Mouse (Mus musculus): Measurements from ENCODE around the gene Slc28a2. TPM values are rescaled to one million over a fixed set of nuclear protein-coding genes. Genes with fewer than 3 reads are reported as not detected.
"Not testable (repeated sequence)": the region's sequence is repeated elsewhere in the genome, so short reads cannot be mapped to it uniquely, and the experiment has no call there.

The Slc28a2 gene
- polyA plus RNA-seq, 1 experiment from 2014 or later = not detected

GRCm38 (mm10) chr2:122408928-122409327, 17.3 kb upstream of the Slc28a2 start:
- Histone ChIP-seq H3K27me3 (ENCODE audit: poor library complexity, severe bottlenecking) (no peaks in the 10 kb centered on the region), H3K9me3 (no peaks in the 10 kb centered on the region), H3K4me3 (no peak overlapping the region), H3K27ac (no peak overlapping the region), H3K4me1 (no peaks in the 10 kb centered on the region), H3K36me3 (replicated peaks) (no peaks in the 10 kb centered on the region)
- DNase-seq (ENCODE audit: extremely low spot score, low spot score) = no peak
- 84% methylated on average over 7 of the region's 7 CpGs for WGBS

- H3K27me3 ChIP-seq (ENCODE audit: poor library complexity, severe bottlenecking); H3K4me3 ChIP-seq; DNase-seq (ENCODE audit: extremely low spot score, low spot score); H3K36me3 ChIP-seq (replicated peaks); H3K27ac ChIP-seq; H3K9me3 ChIP-seq; H3K4me1 ChIP-seq: not testable (repeated sequence)
- 79% methylated on average over 2 of the region's 2 CpGs for WGBS
These were observed 368 bp downstream of the Slc28a2 start for GRCm38 (mm10) chr2:122426645-122427044.

- H3K4me3 ChIP-seq; H3K36me3 ChIP-seq (replicated peaks); H3K9me3 ChIP-seq; H3K4me1 ChIP-seq; H3K27me3 ChIP-seq (ENCODE audit: poor library complexity, severe bottlenecking); H3K27ac ChIP-seq; DNase-seq (ENCODE audit: extremely low spot score, low spot score): not testable (repeated sequence)
- WGBS = 90% methylated on average over 5 of the region's 5 CpGs
These were observed 12.6 kb downstream of the Slc28a2 start for GRCm38 (mm10) chr2:122438706-122439482.

GRCm38 (mm10) chr2:122440521-122440920, 14.2 kb downstream of the Slc28a2 start:
- H3K27ac ChIP-seq; H3K36me3 ChIP-seq (replicated peaks); H3K9me3 ChIP-seq; H3K4me3 ChIP-seq; H3K27me3 ChIP-seq (ENCODE audit: poor library complexity, severe bottlenecking); H3K4me1 ChIP-seq; DNase-seq (ENCODE audit: extremely low spot score, low spot score): not testable (repeated sequence)
- WGBS = 33% methylated on average over 1 of the region's 3 CpGs

GRCm38 (mm10) chr2:122441000-122441933, 15.0 kb downstream of the Slc28a2 start:
- Histone ChIP-seq H3K9me3 (no peaks in the 10 kb centered on the region), H3K27me3 (ENCODE audit: poor library complexity, severe bottlenecking) (no peaks in the 10 kb centered on the region), H3K4me1 (no peaks in the 10 kb centered on the region), H3K27ac (no peak overlapping the region), H3K36me3 (replicated peaks) (no peaks in the 10 kb centered on the region), H3K4me3 (no peak overlapping the region)
- WGBS = 85% methylated on average over 7 of the region's 7 CpGs
- no peak for DNase-seq (ENCODE audit: extremely low spot score, low spot score)

GRCm38 (mm10) chr2:122450351-122450750, 24.1 kb downstream of the Slc28a2 start:
- WGBS = 89% methylated on average over 4 of the region's 4 CpGs
- no peaks in the 10 kb centered on the region for H3K36me3 ChIP-seq (replicated peaks)
- no peak for DNase-seq (ENCODE audit: extremely low spot score, low spot score)
- no peaks in the 10 kb centered on the region for H3K27me3 ChIP-seq (ENCODE audit: poor library complexity, severe bottlenecking)
- no peaks in the 10 kb centered on the region for H3K4me1 ChIP-seq
- H3K4me3 ChIP-seq = no peak overlapping the region
- H3K9me3 ChIP-seq = no peaks in the 10 kb centered on the region
- no peak overlapping the region for H3K27ac ChIP-seq

GRCm38 (mm10) chr2:122452426-122452825, 26.1 kb downstream of the Slc28a2 start:
- WGBS = 78% methylated on average over 2 of the region's 2 CpGs
- Histone ChIP-seq H3K36me3 (replicated peaks) (no peaks in the 10 kb centered on the region), H3K4me3 (no peak overlapping the region), H3K27me3 (ENCODE audit: poor library complexity, severe bottlenecking) (no peaks in the 10 kb centered on the region), H3K27ac (no peak overlapping the region), H3K4me1 (no peaks in the 10 kb centered on the region), H3K9me3 (no peaks in the 10 kb centered on the region)
- no peak for DNase-seq (ENCODE audit: extremely low spot score, low spot score)

- Histone ChIP-seq H3K9me3 (no peaks in the 10 kb centered on the region), H3K27ac (peak overlapping the region; percentile 80; the same call in 1 of the 2 replicates), H3K4me3 (peak overlapping the region; percentile 64), H3K36me3 (replicated peaks) (no peaks in the 10 kb centered on the region), H3K4me1 (peaks cover 13% of the 10 kb centered on the region), H3K27me3 (ENCODE audit: poor library complexity, severe bottlenecking) (peaks cover 31% of the 10 kb centered on the region)
- peak; percentile 24 for DNase-seq (ENCODE audit: extremely low spot score, low spot score)
- WGBS = 36% methylated on average over 11 of the region's 11 CpGs
These were observed 40.6 kb downstream of the Slc28a2 start for GRCm38 (mm10) chr2:122466901-122467300.

GRCm38 (mm10) chr2:122467351-122468013, 41.2 kb downstream of the Slc28a2 start:
- Histone ChIP-seq H3K36me3 (replicated peaks) (no peaks in the 10 kb centered on the region), H3K4me3 (peak overlapping the region; percentile 64), H3K27ac (peak overlapping the region; percentile 80), H3K4me1 (peaks cover 13% of the 10 kb centered on the region), H3K27me3 (ENCODE audit: poor library complexity, severe bottlenecking) (peaks cover 31% of the 10 kb centered on the region), H3K9me3 (no peaks in the 10 kb centered on the region)
- peak; percentile 92 for DNase-seq (ENCODE audit: extremely low spot score, low spot score)
- WGBS = under 1% methylated on average over 46 of the region's 46 CpGs

GRCm38 (mm10) chr2:122469221-122469620, 42.9 kb downstream of the Slc28a2 start:
- no peak overlapping the region for H3K4me3 ChIP-seq
- WGBS = 88% methylated on average over 3 of the region's 3 CpGs
- no peak for DNase-seq (ENCODE audit: extremely low spot score, low spot score)
- peaks cover 13% of the 10 kb centered on the region for H3K4me1 ChIP-seq
- no peaks in the 10 kb centered on the region for H3K36me3 ChIP-seq (replicated peaks)
- no peak overlapping the region for H3K27ac ChIP-seq
- H3K27me3 ChIP-seq (ENCODE audit: poor library complexity, severe bottlenecking) = peaks cover 31% of the 10 kb centered on the region
- H3K9me3 ChIP-seq = no peaks in the 10 kb centered on the region

GRCm38 (mm10) chr2:122476585-122476984, 50.3 kb downstream of the Slc28a2 start:
- H3K36me3 ChIP-seq (replicated peaks) = no peaks in the 10 kb centered on the region
- no peaks in the 10 kb centered on the region for H3K9me3 ChIP-seq
- H3K27ac ChIP-seq = no peak overlapping the region
- no peak overlapping the region for H3K4me3 ChIP-seq
- H3K27me3 ChIP-seq (ENCODE audit: poor library complexity, severe bottlenecking) = no peaks in the 10 kb centered on the region
- no peaks in the 10 kb centered on the region for H3K4me1 ChIP-seq
- no peak for DNase-seq (ENCODE audit: extremely low spot score, low spot score)

- not testable (repeated sequence) for H3K27me3 ChIP-seq (ENCODE audit: poor library complexity, severe bottlenecking); H3K36me3 ChIP-seq (replicated peaks); DNase-seq (ENCODE audit: extremely low spot score, low spot score); H3K4me3 ChIP-seq; H3K27ac ChIP-seq; H3K4me1 ChIP-seq; H3K9me3 ChIP-seq
- 74% methylated on average over 1 of the region's 1 CpGs for WGBS
These were observed 57.5 kb downstream of the Slc28a2 start for GRCm38 (mm10) chr2:122483787-122484186.

Measured in forebrain, embryonic 10.5 days (tissue).